Mouse (Mus musculus): ENCODE measurements around the gene Stkld1. TPM values are rescaled to one million over a fixed set of nuclear protein-coding genes. Genes with fewer than 3 reads are reported as not detected.

Stkld1 gene
- polyA plus RNA-seq, 1 experiment = 0.04 TPM

GRCm38 (mm10) chr2:26950411-26950810 lies 16.6 kb downstream of the Stkld1 start:
- TF ChIP-seq GATA1 (IDR thresholded peaks at IDR 0.05; ENCODE audit: low read length) = no peak

- TF ChIP-seq GATA1 (IDR thresholded peaks at IDR 0.05; ENCODE audit: low read length) = no peak
These were observed 17.6 kb downstream of the Stkld1 start for GRCm38 (mm10) chr2:26951346-26951905.

- TF ChIP-seq GATA1 (IDR thresholded peaks at IDR 0.05; ENCODE audit: low read length) = no peak
These were observed 18.3 kb downstream of the Stkld1 start for GRCm38 (mm10) chr2:26952193-26952592.

GRCm38 (mm10) chr2:26952866-26953265 lies 19.0 kb downstream of the Stkld1 start:
- TF ChIP-seq GATA1 (IDR thresholded peaks at IDR 0.05; ENCODE audit: low read length) = no peak

GRCm38 (mm10) chr2:26954735-26955395 lies 21.0 kb downstream of the Stkld1 start:
- TF ChIP-seq GATA1 (IDR thresholded peaks at IDR 0.05; ENCODE audit: low read length) = no peak

- no peak for TF ChIP-seq GATA1 (IDR thresholded peaks at IDR 0.05; ENCODE audit: low read length)
These were observed 23.1 kb downstream of the Stkld1 start for GRCm38 (mm10) chr2:26956811-26957487.

- no peak for TF ChIP-seq GATA1 (IDR thresholded peaks at IDR 0.05; ENCODE audit: low read length)
These were observed 23.6 kb downstream of the Stkld1 start for GRCm38 (mm10) chr2:26957488-26957859.

GRCm38 (mm10) chr2:26960756-26961155 lies 26.9 kb downstream of the Stkld1 start:
- no peak for TF ChIP-seq GATA1 (IDR thresholded peaks at IDR 0.05; ENCODE audit: low read length)

- no peak for TF ChIP-seq GATA1 (IDR thresholded peaks at IDR 0.05; ENCODE audit: low read length)
These were observed 30.3 kb downstream of the Stkld1 start, which contains the start of gene Rexo4 for GRCm38 (mm10) chr2:26963923-26964723. TSS of gene Rexo4 (minus strand) at chr2:26964386.

- TF ChIP-seq GATA1 (IDR thresholded peaks at IDR 0.05; ENCODE audit: low read length) = no peak
These were observed 31.0 kb downstream of the Stkld1 start for GRCm38 (mm10) chr2:26964724-26965370.

GRCm38 (mm10) chr2:26967262-26967661 lies 33.4 kb downstream of the Stkld1 start:
- TF ChIP-seq GATA1 (IDR thresholded peaks at IDR 0.05; ENCODE audit: low read length) = no peak

- no peak for TF ChIP-seq GATA1 (IDR thresholded peaks at IDR 0.05; ENCODE audit: low read length)
These were observed 39.3 kb downstream of the Stkld1 start, which contains the start of gene Adamts13 for GRCm38 (mm10) chr2:26973116-26973515. TSS of gene Adamts13 (plus strand) at chr2:26973416.

GRCm38 (mm10) chr2:26973960-26974359 lies 40.1 kb downstream of the Stkld1 start:
- no peak for TF ChIP-seq GATA1 (IDR thresholded peaks at IDR 0.05; ENCODE audit: low read length)

GRCm38 (mm10) chr2:26980361-26980760 lies 46.5 kb downstream of the Stkld1 start:
- TF ChIP-seq GATA1 (IDR thresholded peaks at IDR 0.05; ENCODE audit: low read length) = no peak

- no peak for TF ChIP-seq GATA1 (IDR thresholded peaks at IDR 0.05; ENCODE audit: low read length)
These were observed 50.3 kb downstream of the Stkld1 start for GRCm38 (mm10) chr2:26984179-26984578.

All from G1E-ER4 (cell line).